Mouse (Mus musculus): ENCODE measurements around the gene Smlr1.

Smlr1 gene

GRCm38 (mm10) chr10:25499323-25500071, 36.6 kb downstream of the Smlr1 start:
- no peak for DNase-seq (ENCODE audit: low spot score)

GRCm38 (mm10) chr10:25488456-25488855, 47.6 kb downstream of the Smlr1 start:
- peak; percentile 58 for DNase-seq (ENCODE audit: low spot score)

GRCm38 (mm10) chr10:25482791-25483190, 53.3 kb downstream of the Smlr1 start:
- no peak for DNase-seq (ENCODE audit: low spot score)

DNA sequence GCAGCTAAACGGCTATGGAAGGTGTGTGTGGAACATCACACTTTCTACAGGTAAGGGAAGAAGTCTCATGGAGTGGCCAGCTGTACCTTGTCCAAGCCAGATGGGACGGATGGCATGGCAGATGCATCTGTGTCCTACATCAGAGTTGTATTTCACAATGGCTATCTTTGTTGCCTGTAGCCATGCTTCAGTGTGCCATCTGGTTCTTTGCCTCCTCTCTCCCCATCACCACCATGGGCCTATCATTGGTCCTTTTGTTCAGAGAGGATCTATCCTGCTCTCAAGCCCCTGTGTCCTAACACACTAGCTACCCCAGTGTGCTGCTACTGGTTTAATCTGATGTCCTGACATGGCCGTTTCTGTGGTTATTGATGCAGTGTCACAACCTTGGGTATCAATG, 56.4 kb downstream of the Smlr1 start:
- no peak for DNase-seq (ENCODE audit: low spot score)
